In genomic region chr6:18446359-18446758, GRCm38 (mm10) we compare ENCODE assay signal across 12 mouse cellular contexts.
DNase-seq lines count a peak whose midpoint lies in the region; ATAC-seq and TF ChIP-seq lines count a peak whose summit lies in the region.
"Had no signal": no experiment of that assay in that cellular context is flagged by ENCODE, and none has a peak within 500 bp of the region (broad histone marks: within the 10 kb centered on the region; RNA-seq: fewer than 3 reads in every experiment).

No protein-coding gene starts in this region.

- no peak for TF ChIP-seq CTCF in liver, postnatal 0 days (IDR thresholded peaks at IDR 0.05; ENCODE audit: low read depth)

- no peak for DNase-seq in midbrain, embryonic 10.5 days (ENCODE audit: low spot score)
- no peak for DNase-seq in hindbrain, embryonic 14.5 days (ENCODE audit: low spot score)
- no peak for DNase-seq in heart, adult 8-10 months (ENCODE audit: low spot score)
- no peak for DNase-seq in liver, postnatal 0 days
- DNase-seq: kidney, postnatal 4 days; lung, adult 18-20 months had no signal

- H3K27ac ChIP-seq in midbrain, embryonic 12.5 days (replicated peaks): 0 out of 2 replicates have a peak overlapping the region, but pooled peaks have one; percentile 39
- no peak overlapping the region for H3K27ac ChIP-seq in midbrain, embryonic 10.5 days (replicated peaks)
- H3K27ac ChIP-seq in forebrain, embryonic 13.5 days: peak overlapping the region; percentile 88
- peak overlapping the region; percentile 67 for H3K27ac ChIP-seq in hindbrain, embryonic 14.5 days
- H3K27ac ChIP-seq in neural tube, embryonic 14.5 days (ENCODE audit: low read depth, low read length): no peak overlapping the region; the same call in 1 of the 2 replicates
- no peak overlapping the region for H3K27ac ChIP-seq in liver, postnatal 0 days (ENCODE audit: low read depth)
- H3K27ac ChIP-seq: heart, embryonic 13.5 days; macrophage had no signal

- no peak for ATAC-seq in midbrain, embryonic 12.5 days (ENCODE audit: low FRiP score, low read depth)
- ATAC-seq in forebrain, embryonic 13.5 days: peak; percentile 75
- ATAC-seq in hindbrain, embryonic 14.5 days (ENCODE audit: low FRiP score): no peak; the same call in 1 of the 2 replicates
- peak; percentile 82; the same call in 1 of the 2 replicates for ATAC-seq in neural tube, embryonic 14.5 days (ENCODE audit: low read depth)
- no peak for ATAC-seq in liver, postnatal 0 days

- WGBS in midbrain, embryonic 12.5 days: 74% methylated on average over 3 of the region's 3 CpGs
- 77% methylated on average over 3 of the region's 3 CpGs for WGBS in midbrain, embryonic 10.5 days
- 35% methylated on average over 3 of the region's 3 CpGs for WGBS in forebrain, embryonic 13.5 days
- WGBS in hindbrain, embryonic 14.5 days: 57% methylated on average over 3 of the region's 3 CpGs
- 19% methylated on average over 3 of the region's 3 CpGs for WGBS in neural tube, embryonic 14.5 days
- 71% methylated on average over 3 of the region's 3 CpGs for WGBS in liver, postnatal 0 days (ENCODE audit: insufficient replicate concordance)

- no peak overlapping the region for H3K4me2 ChIP-seq in midbrain, embryonic 12.5 days (replicated peaks)
- H3K4me2 ChIP-seq in forebrain, embryonic 13.5 days: no peak overlapping the region
- no peak overlapping the region for H3K4me2 ChIP-seq in hindbrain, embryonic 14.5 days (replicated peaks)
- H3K4me2 ChIP-seq in neural tube, embryonic 14.5 days (ENCODE audit: low read depth, low read length): no peak overlapping the region
- no peak overlapping the region for H3K4me2 ChIP-seq in liver, postnatal 0 days (ENCODE audit: low read depth, low read length)
- H3K4me2 ChIP-seq: heart, embryonic 13.5 days had no signal

- H3K27me3 ChIP-seq in midbrain, embryonic 12.5 days: no peaks in the 10 kb centered on the region
- no peaks in the 10 kb centered on the region for H3K27me3 ChIP-seq in midbrain, embryonic 10.5 days (ENCODE audit: low read depth, poor library complexity, severe bottlenecking)
- H3K27me3 ChIP-seq in forebrain, embryonic 13.5 days: no peaks in the 10 kb centered on the region
- no peaks in the 10 kb centered on the region for H3K27me3 ChIP-seq in hindbrain, embryonic 14.5 days (ENCODE audit: control insufficient read depth, insufficient read depth, low read length)
- no peaks in the 10 kb centered on the region for H3K27me3 ChIP-seq in neural tube, embryonic 14.5 days (ENCODE audit: control insufficient read depth, insufficient read depth, low read length)
- H3K27me3 ChIP-seq in liver, postnatal 0 days (ENCODE audit: insufficient read depth, low read length): no peaks in the 10 kb centered on the region
- H3K27me3 ChIP-seq: heart, embryonic 13.5 days had no signal

- H3K9me3 ChIP-seq in midbrain, embryonic 12.5 days: no peaks in the 10 kb centered on the region
- no peaks in the 10 kb centered on the region for H3K9me3 ChIP-seq in midbrain, embryonic 10.5 days (replicated peaks)
- no peaks in the 10 kb centered on the region for H3K9me3 ChIP-seq in forebrain, embryonic 13.5 days (replicated peaks)
- no peaks in the 10 kb centered on the region for H3K9me3 ChIP-seq in hindbrain, embryonic 14.5 days (ENCODE audit: control insufficient read depth, low read length)
- H3K9me3 ChIP-seq in neural tube, embryonic 14.5 days (ENCODE audit: control insufficient read depth, low read length): no peaks in the 10 kb centered on the region
- H3K9me3 ChIP-seq in liver, postnatal 0 days (ENCODE audit: low read length): no peaks in the 10 kb centered on the region
- H3K9me3 ChIP-seq: heart, embryonic 13.5 days had no signal

- peaks cover 16% of the 10 kb centered on the region for H3K4me1 ChIP-seq in midbrain, embryonic 12.5 days
- peaks cover 12% of the 10 kb centered on the region for H3K4me1 ChIP-seq in midbrain, embryonic 10.5 days
- peaks cover 24% of the 10 kb centered on the region for H3K4me1 ChIP-seq in forebrain, embryonic 13.5 days
- H3K4me1 ChIP-seq in hindbrain, embryonic 14.5 days (replicated peaks; ENCODE audit: control insufficient read depth, insufficient read depth, low read length): no peaks in the 10 kb centered on the region; the same call in none of the 2 replicates
- peaks cover 8% of the 10 kb centered on the region; the same call in 1 of the 2 replicates for H3K4me1 ChIP-seq in neural tube, embryonic 14.5 days (ENCODE audit: control insufficient read depth, insufficient read depth, low read length)
- H3K4me1 ChIP-seq in liver, postnatal 0 days (ENCODE audit: insufficient read depth): no peaks in the 10 kb centered on the region

- no peak overlapping the region for H3K9ac ChIP-seq in midbrain, embryonic 12.5 days (replicated peaks)
- no peak overlapping the region for H3K9ac ChIP-seq in forebrain, embryonic 13.5 days
- H3K9ac ChIP-seq in hindbrain, embryonic 14.5 days: no peak overlapping the region
- H3K9ac ChIP-seq in neural tube, embryonic 14.5 days (replicated peaks; ENCODE audit: low read depth, low read length): no peak overlapping the region
- H3K9ac ChIP-seq in liver, postnatal 0 days (replicated peaks): no peak overlapping the region
- H3K9ac ChIP-seq: heart, embryonic 13.5 days had no signal

- no peak overlapping the region for H3K4me3 ChIP-seq in midbrain, embryonic 12.5 days
- H3K4me3 ChIP-seq in midbrain, embryonic 10.5 days: no peak overlapping the region
- H3K4me3 ChIP-seq in forebrain, embryonic 13.5 days: no peak overlapping the region
- no peak overlapping the region for H3K4me3 ChIP-seq in hindbrain, embryonic 14.5 days (replicated peaks; ENCODE audit: low read length)
- no peak overlapping the region for H3K4me3 ChIP-seq in neural tube, embryonic 14.5 days (ENCODE audit: low read depth, low read length)
- no peak overlapping the region for H3K4me3 ChIP-seq in liver, postnatal 0 days (ENCODE audit: low read depth, low read length)
- H3K4me3 ChIP-seq: erythroblast, embryonic 14.5 days; heart, embryonic 13.5 days had no signal

- H3K36me3 ChIP-seq in midbrain, embryonic 12.5 days: no peaks in the 10 kb centered on the region
- H3K36me3 ChIP-seq in midbrain, embryonic 10.5 days: no peaks in the 10 kb centered on the region
- H3K36me3 ChIP-seq in forebrain, embryonic 13.5 days (ENCODE audit: poor library complexity, severe bottlenecking): no peaks in the 10 kb centered on the region
- peaks cover 11% of the 10 kb centered on the region; the same call in 1 of the 2 replicates for H3K36me3 ChIP-seq in hindbrain, embryonic 14.5 days (replicated peaks; ENCODE audit: control insufficient read depth, insufficient read depth)
- no peaks in the 10 kb centered on the region for H3K36me3 ChIP-seq in neural tube, embryonic 14.5 days (ENCODE audit: control insufficient read depth, insufficient read depth, low read length)
- H3K36me3 ChIP-seq in liver, postnatal 0 days (replicated peaks; ENCODE audit: insufficient read depth, low read length): no peaks in the 10 kb centered on the region
- H3K36me3 ChIP-seq: heart, embryonic 13.5 days had no signal

- no peak for TF ChIP-seq EP300 in liver, postnatal 0 days (IDR thresholded peaks at IDR 0.05; ENCODE audit: low read depth)

Comparison
In these comparisons a context has a peak if more than half of its experiments do, and no peak if none do; other contexts are left out.
1. H3K27ac ChIP-seq: peak in midbrain, embryonic 12.5 days (single experiment), forebrain, embryonic 13.5 days (single experiment) and hindbrain, embryonic 14.5 days (single experiment); none in midbrain, embryonic 10.5 days (single experiment), neural tube, embryonic 14.5 days (single experiment) and liver, postnatal 0 days (single experiment).
2. ATAC-seq: peak in forebrain, embryonic 13.5 days (single experiment) and neural tube, embryonic 14.5 days (single experiment); none in midbrain, embryonic 12.5 days (single experiment), hindbrain, embryonic 14.5 days (single experiment) and liver, postnatal 0 days (single experiment).